ENCODE assay signal across 20 mouse cellular contexts in genomic region chr7:17015381-17015780, GRCm38 (mm10). TPM values are rescaled to one million over a fixed set of nuclear protein-coding genes. Genes with fewer than 3 reads are reported as not detected.
DNase-seq lines count a peak whose midpoint lies in the region; ATAC-seq and TF ChIP-seq lines count a peak whose summit lies in the region.
"Had no signal": no experiment of that assay in that cellular context is flagged by ENCODE, and none has a peak within 500 bp of the region (broad histone marks: within the 10 kb centered on the region; RNA-seq: fewer than 3 reads in every experiment).

No protein-coding gene starts in this region.

- H3K36me3 ChIP-seq in heart, postnatal 0 days (replicated peaks; ENCODE audit: control insufficient read depth, insufficient read depth, low read length), result peaks cover 73% of the 10 kb centered on the region
- peaks cover 45% of the 10 kb centered on the region for H3K36me3 ChIP-seq in liver, embryonic 14.5 days (replicated peaks; ENCODE audit: control insufficient read depth, insufficient read depth, low read depth)
- peaks cover 58% of the 10 kb centered on the region for H3K36me3 ChIP-seq in liver, embryonic 11.5 days (ENCODE audit: control insufficient read depth, insufficient read depth, low read length)
- H3K36me3 ChIP-seq in small intestine, adult 2 months (ENCODE audit: control insufficient read depth, insufficient read depth, low read length), result peaks cover 62% of the 10 kb centered on the region

- DNase-seq in heart, postnatal 0 days (ENCODE audit: low spot score), result no peak
- DNase-seq in heart, adult 11 months, result no peak
- DNase-seq in liver, embryonic 14.5 days (ENCODE audit: low read depth in 3 of 3, low spot score in 3 of 3), result no peak
- DNase-seq in liver, embryonic 11.5 days (ENCODE audit: low spot score), result no peak
- DNase-seq in cerebellum, adult 9-10 months, result peak; percentile 73
- no peak for DNase-seq in B cell, adult 2 months
- DNase-seq: adrenal gland, adult 2 months; gastrocnemius, postnatal 10 days; layer of hippocampus, postnatal 36 days; lung, adult 2 months; right cerebral cortex, adult 18-20 months; thymus, postnatal 25 days had no signal

- no peak for TF ChIP-seq EP300 in heart, postnatal 0 days (IDR thresholded peaks at IDR 0.05; ENCODE audit: low read depth)
- TF ChIP-seq EP300 in liver, embryonic 14.5 days (IDR thresholded peaks at IDR 0.05; ENCODE audit: low read depth), result no peak

- H3K4me1 ChIP-seq in heart, postnatal 0 days (ENCODE audit: control insufficient read depth, insufficient read depth), result peaks cover 32% of the 10 kb centered on the region
- H3K4me1 ChIP-seq in liver, embryonic 14.5 days (replicated peaks; ENCODE audit: control insufficient read depth in 2 of 2, insufficient read depth in 2 of 2, low read length in 1 of 2), result 0 out of 4 replicates have a peak, but pooled peaks cover 0 to 2% of the 10 kb centered on the region in 2 experiments
- H3K4me1 ChIP-seq in liver, embryonic 11.5 days (replicated peaks; ENCODE audit: control insufficient read depth, insufficient read depth, low read length), result 0 out of 2 replicates have a peak, but pooled peaks cover 1% of the 10 kb centered on the region
- peaks cover 17% of the 10 kb centered on the region for H3K4me1 ChIP-seq in small intestine, adult 2 months (ENCODE audit: control insufficient read depth, insufficient read depth, insufficient read length, low read length)
- H3K4me1 ChIP-seq: kidney, embryonic 15.5 days; midbrain, embryonic 12.5 days had no signal

- no peak overlapping the region for H3K4me3 ChIP-seq in heart, postnatal 0 days (ENCODE audit: low read depth, low read length)
- no peak overlapping the region for H3K4me3 ChIP-seq in liver, embryonic 14.5 days (ENCODE audit: insufficient read depth in 1 of 2, low read depth in 2 of 2, low read length in 2 of 2)
- no peak overlapping the region for H3K4me3 ChIP-seq in liver, embryonic 11.5 days (ENCODE audit: low read depth, low read length)
- no peak overlapping the region for H3K4me3 ChIP-seq in small intestine, adult 2 months (ENCODE audit: low read depth, low read length)
- H3K4me3 ChIP-seq: embryonic facial prominence, embryonic 15.5 days; kidney, embryonic 15.5 days; limb, embryonic 15.5 days; midbrain, embryonic 12.5 days; neural tube, embryonic 13.5 days had no signal

- no peak overlapping the region for H3K9ac ChIP-seq in heart, postnatal 0 days (replicated peaks; ENCODE audit: low read depth, low read length)
- H3K9ac ChIP-seq in liver, embryonic 14.5 days (replicated peaks), result no peak overlapping the region
- no peak overlapping the region for H3K9ac ChIP-seq in liver, embryonic 11.5 days (ENCODE audit: low read depth, low read length)
- H3K9ac ChIP-seq: embryonic facial prominence, embryonic 15.5 days; hindbrain, embryonic 14.5 days; kidney, embryonic 15.5 days; limb, embryonic 15.5 days; midbrain, embryonic 12.5 days; neural tube, embryonic 13.5 days had no signal

- no peak overlapping the region for H3K27ac ChIP-seq in heart, postnatal 0 days (ENCODE audit: low read depth)
- H3K27ac ChIP-seq in liver, embryonic 14.5 days, result no peak overlapping the region
- H3K27ac ChIP-seq in liver, embryonic 11.5 days (ENCODE audit: low read depth, low read length), result no peak overlapping the region
- peak overlapping the region; percentile 11; the same call in 1 of the 2 replicates for H3K27ac ChIP-seq in small intestine, adult 2 months (ENCODE audit: insufficient read depth, low read depth, low read length)
- H3K27ac ChIP-seq: hindbrain, embryonic 14.5 days; kidney, embryonic 15.5 days; midbrain, embryonic 12.5 days; neural tube, embryonic 13.5 days had no signal

- WGBS in heart, postnatal 0 days, result 83% methylated on average over 6 of the region's 6 CpGs
- 81% methylated on average over 6 of the region's 6 CpGs for WGBS in liver, embryonic 14.5 days (ENCODE audit: insufficient replicate concordance)
- 86% methylated on average over 6 of the region's 6 CpGs for WGBS in liver, embryonic 11.5 days
- WGBS in small intestine, adult 2 months, result 45% methylated on average over 6 of the region's 6 CpGs

- no peaks in the 10 kb centered on the region for H3K27me3 ChIP-seq in heart, postnatal 0 days (ENCODE audit: control insufficient read depth, insufficient read depth, low read length)
- no peaks in the 10 kb centered on the region for H3K27me3 ChIP-seq in liver, embryonic 14.5 days (ENCODE audit: control insufficient read depth, insufficient read depth, low read length)
- H3K27me3 ChIP-seq in liver, embryonic 11.5 days (replicated peaks; ENCODE audit: control insufficient read depth, insufficient read depth, low read length), result no peaks in the 10 kb centered on the region
- H3K27me3 ChIP-seq in small intestine, adult 2 months (ENCODE audit: control insufficient read depth, insufficient read depth, low read length), result no peaks in the 10 kb centered on the region
- H3K27me3 ChIP-seq: embryonic facial prominence, embryonic 15.5 days; kidney, embryonic 15.5 days; limb, embryonic 15.5 days; midbrain, embryonic 12.5 days; neural tube, embryonic 13.5 days had no signal

- ATAC-seq in heart, postnatal 0 days (ENCODE audit: insufficient read depth, low read depth), result no peak
- ATAC-seq in liver, embryonic 14.5 days (ENCODE audit: insufficient read depth), result no peak
- no peak for ATAC-seq in liver, embryonic 11.5 days (replicated peaks; ENCODE audit: low FRiP score)
- ATAC-seq: intestine, embryonic 16.5 days had no signal

- no peaks in the 10 kb centered on the region for H3K9me3 ChIP-seq in heart, postnatal 0 days (replicated peaks; ENCODE audit: control insufficient read depth, low read length)
- H3K9me3 ChIP-seq in liver, embryonic 14.5 days (ENCODE audit: control insufficient read depth, low read length), result no peaks in the 10 kb centered on the region
- H3K9me3 ChIP-seq in liver, embryonic 11.5 days (ENCODE audit: control insufficient read depth, low read length), result no peaks in the 10 kb centered on the region
- H3K9me3 ChIP-seq: embryonic facial prominence, embryonic 15.5 days; kidney, embryonic 15.5 days; limb, embryonic 15.5 days; midbrain, embryonic 12.5 days; neural tube, embryonic 13.5 days had no signal

- no peak for TF ChIP-seq POLR2A in small intestine, adult 2 months (IDR thresholded peaks at IDR 0.05; ENCODE audit: low read depth, low read length)

- no peak overlapping the region for H3K4me2 ChIP-seq in heart, postnatal 0 days (ENCODE audit: low read depth, low read length)
- no peak overlapping the region for H3K4me2 ChIP-seq in liver, embryonic 14.5 days (ENCODE audit: low read depth)
- no peak overlapping the region for H3K4me2 ChIP-seq in liver, embryonic 11.5 days
- H3K4me2 ChIP-seq: embryonic facial prominence, embryonic 15.5 days; hindbrain, embryonic 14.5 days; kidney, embryonic 15.5 days; limb, embryonic 15.5 days; midbrain, embryonic 12.5 days; neural tube, embryonic 13.5 days had no signal

- TF ChIP-seq CTCF in heart, postnatal 0 days (IDR thresholded peaks at IDR 0.05; ENCODE audit: low read depth), result peak; percentile 23; the same call in 1 of the 2 replicates
- peak; percentile 25; the same call in 1 of the 2 replicates for TF ChIP-seq CTCF in liver, embryonic 14.5 days (IDR thresholded peaks at IDR 0.05; ENCODE audit: low read depth)
- no peak for TF ChIP-seq CTCF in small intestine, adult 2 months (IDR thresholded peaks at IDR 0.05; ENCODE audit: extremely low read depth, insufficient read length, insufficient replicate concordance, low read depth, low read length)

RNA-seq across cellular contexts. Expression of gene Ppp5c, which starts 12.3 kb away (rescaled TPM):
- 55.0 and 68.0 TPM in 2 replicates for total RNA-seq in heart, postnatal 0 days (2014; rRNA removed; ENCODE audit: low replicate concordance)
- 88.5 and 93.6 TPM in 2 replicates for polyA plus RNA-seq in heart, postnatal 0 days (2015; fragmentation: Nextera tagmentation; extraction: Ambion mirVana)
- 61.7 and 68.3 TPM in 2 replicates for polyA plus RNA-seq in liver, embryonic 14.5 days (2012; rRNA removed)
- 38.5 and 42.8 TPM in 2 replicates for polyA plus RNA-seq in liver, embryonic 14.5 days (2014; fragmentation: Nextera tagmentation; extraction: Ambion mirVana)
- 124 and 128 TPM in 2 replicates for polyA plus RNA-seq in liver, embryonic 11.5 days (2014; fragmentation: Nextera tagmentation; extraction: Ambion mirVana)
- 121 and 278 TPM in 2 replicates for polyA plus RNA-seq in small intestine, adult 2 months (2012; rRNA removed)

RNA-seq across cellular contexts. Expression of gene Ccdc8, which starts 22.9 kb away (rescaled TPM):
- 30.8 and 31.2 TPM in 2 replicates for total RNA-seq in heart, postnatal 0 days (2014; rRNA removed; ENCODE audit: low replicate concordance)
- polyA plus RNA-seq in heart, postnatal 0 days (2015; fragmentation: Nextera tagmentation; extraction: Ambion mirVana), result 10.0 and 11.7 TPM in 2 replicates
- polyA plus RNA-seq in liver, embryonic 14.5 days (2012; rRNA removed), result 2.0 and 2.7 TPM in 2 replicates
- polyA plus RNA-seq in liver, embryonic 14.5 days (2014; fragmentation: Nextera tagmentation; extraction: Ambion mirVana), result 1.5 and 2.3 TPM in 2 replicates
- polyA plus RNA-seq in liver, embryonic 11.5 days (2014; fragmentation: Nextera tagmentation; extraction: Ambion mirVana), result 13.2 and 13.5 TPM in 2 replicates
- polyA plus RNA-seq in small intestine, adult 2 months (2012; rRNA removed), result 0.74 and 0.85 TPM in 2 replicates

RNA-seq across cellular contexts. Expression of gene Gm42372, which starts 32.5 kb away (rescaled TPM):
- total RNA-seq in heart, postnatal 0 days (2014; rRNA removed; ENCODE audit: low replicate concordance), result not detected in 2 replicates
- not detected in 2 replicates for polyA plus RNA-seq in heart, postnatal 0 days (2015; fragmentation: Nextera tagmentation; extraction: Ambion mirVana)
- 0.01 and 0.02 TPM in 2 replicates for polyA plus RNA-seq in liver, embryonic 14.5 days (2012; rRNA removed)
- 0.03 and 0.04 TPM in 2 replicates for polyA plus RNA-seq in liver, embryonic 14.5 days (2014; fragmentation: Nextera tagmentation; extraction: Ambion mirVana)
- polyA plus RNA-seq in liver, embryonic 11.5 days (2014; fragmentation: Nextera tagmentation; extraction: Ambion mirVana), result 0.15 and 0.16 TPM in 2 replicates
- 0.05 and 0.14 TPM in 2 replicates for polyA plus RNA-seq in small intestine, adult 2 months (2012; rRNA removed)

RNA-seq across cellular contexts. Expression of gene Hif3a, which starts 46.8 kb away (rescaled TPM):
- total RNA-seq in heart, postnatal 0 days (2014; rRNA removed; ENCODE audit: low replicate concordance), result 29.7 and 35.5 TPM in 2 replicates
- 4.2 and 6.2 TPM in 2 replicates for polyA plus RNA-seq in heart, postnatal 0 days (2015; fragmentation: Nextera tagmentation; extraction: Ambion mirVana)
- 9.8 and 12.2 TPM in 2 replicates for polyA plus RNA-seq in liver, embryonic 14.5 days (2012; rRNA removed)
- polyA plus RNA-seq in liver, embryonic 14.5 days (2014; fragmentation: Nextera tagmentation; extraction: Ambion mirVana), result 22.8 and 23.9 TPM in 2 replicates
- 28.3 and 32.1 TPM in 2 replicates for polyA plus RNA-seq in liver, embryonic 11.5 days (2014; fragmentation: Nextera tagmentation; extraction: Ambion mirVana)
- polyA plus RNA-seq in small intestine, adult 2 months (2012; rRNA removed), result 0.52 and 0.68 TPM in 2 replicates

RNA-seq across cellular contexts. Expression of gene Pnmal1, which starts 55.9 kb away (rescaled TPM):
- total RNA-seq in heart, postnatal 0 days (2014; rRNA removed; ENCODE audit: low replicate concordance), result 0.08 TPM in 1 of 2 replicates, not detected in the other
- 0.04 TPM in 2 replicates for polyA plus RNA-seq in heart, postnatal 0 days (2015; fragmentation: Nextera tagmentation; extraction: Ambion mirVana)
- 0.01 and 0.03 TPM in 2 replicates for polyA plus RNA-seq in liver, embryonic 14.5 days (2012; rRNA removed)
- polyA plus RNA-seq in liver, embryonic 14.5 days (2014; fragmentation: Nextera tagmentation; extraction: Ambion mirVana), result 0.03 TPM in 1 of 2 replicates, not detected in the other
- 0.18 and 0.52 TPM in 2 replicates for polyA plus RNA-seq in liver, embryonic 11.5 days (2014; fragmentation: Nextera tagmentation; extraction: Ambion mirVana)
- 0.04 and 0.09 TPM in 2 replicates for polyA plus RNA-seq in small intestine, adult 2 months (2012; rRNA removed)
- polyA plus RNA-seq: lung, adult 2 months had no signal
